Mouse (Mus musculus): ENCODE results near the gene Tox2. TPM values are rescaled to one million over a fixed set of nuclear protein-coding genes. Genes with fewer than 3 reads are reported as not detected.
A peak's percentile ranks its signal among the peaks of the same experiment; 100 is the strongest.

Tox2 gene
- polyA plus RNA-seq, 1 experiment from 2014 or later, result 26.6 TPM

- Histone ChIP-seq H3K4me3 (no peak overlapping the region), H3K36me3 (replicated peaks) (peaks cover 7% of the 10 kb centered on the region; the same call in 1 of the 2 replicates), H3K4me1 (no peaks in the 10 kb centered on the region), H3K9me3 (no peaks in the 10 kb centered on the region), H3K27ac (no peak overlapping the region), H3K27me3 (ENCODE audit: poor library complexity, severe bottlenecking) (no peaks in the 10 kb centered on the region)
- no peak for DNase-seq (ENCODE audit: extremely low spot score, low spot score)
- 94% methylated on average over 17 of the region's 17 CpGs for WGBS
Measured at GRCm38 (mm10) chr2:163309376-163309775, 106.5 kb downstream of the Tox2 start.

GRCm38 (mm10) chr2:163310163-163310688, 107.3 kb downstream of the Tox2 start:
- Histone ChIP-seq H3K27me3 (ENCODE audit: poor library complexity, severe bottlenecking) (no peaks in the 10 kb centered on the region), H3K4me1 (no peaks in the 10 kb centered on the region), H3K27ac (no peak overlapping the region), H3K4me3 (no peak overlapping the region), H3K9me3 (no peaks in the 10 kb centered on the region), H3K36me3 (replicated peaks) (peaks cover 12% of the 10 kb centered on the region; the same call in 1 of the 2 replicates)
- 83% methylated on average over 11 of the region's 11 CpGs for WGBS
- DNase-seq (ENCODE audit: extremely low spot score, low spot score), result no peak

DNA sequence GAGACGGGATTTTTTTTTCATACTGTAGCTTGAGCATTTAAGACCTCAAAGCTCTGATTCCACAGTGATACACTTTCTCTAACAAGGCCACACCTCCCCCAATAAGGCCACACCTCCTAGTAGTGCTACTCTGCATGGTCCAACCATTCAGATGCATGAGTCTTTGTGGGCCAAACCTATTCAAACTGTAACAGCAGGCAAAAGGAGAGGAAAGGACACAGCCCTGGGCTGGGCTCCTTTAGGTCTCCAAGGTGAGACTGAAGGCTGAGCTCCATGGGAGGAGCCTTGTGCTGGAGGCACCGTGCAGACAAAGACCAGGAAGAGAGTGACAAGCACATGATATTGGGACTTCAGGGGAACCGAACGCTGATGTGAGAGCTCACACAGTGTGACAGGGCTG, 114.4 kb downstream of the Tox2 start:
- no peaks in the 10 kb centered on the region for H3K9me3 ChIP-seq
- H3K4me1 ChIP-seq, result no peaks in the 10 kb centered on the region
- 84% methylated on average over 4 of the region's 4 CpGs for WGBS
- no peak overlapping the region for H3K27ac ChIP-seq
- DNase-seq (ENCODE audit: extremely low spot score, low spot score), result no peak
- H3K36me3 ChIP-seq (replicated peaks), result peaks cover 79% of the 10 kb centered on the region
- no peak overlapping the region for H3K4me3 ChIP-seq
- H3K27me3 ChIP-seq (ENCODE audit: poor library complexity, severe bottlenecking), result no peaks in the 10 kb centered on the region

DNA sequence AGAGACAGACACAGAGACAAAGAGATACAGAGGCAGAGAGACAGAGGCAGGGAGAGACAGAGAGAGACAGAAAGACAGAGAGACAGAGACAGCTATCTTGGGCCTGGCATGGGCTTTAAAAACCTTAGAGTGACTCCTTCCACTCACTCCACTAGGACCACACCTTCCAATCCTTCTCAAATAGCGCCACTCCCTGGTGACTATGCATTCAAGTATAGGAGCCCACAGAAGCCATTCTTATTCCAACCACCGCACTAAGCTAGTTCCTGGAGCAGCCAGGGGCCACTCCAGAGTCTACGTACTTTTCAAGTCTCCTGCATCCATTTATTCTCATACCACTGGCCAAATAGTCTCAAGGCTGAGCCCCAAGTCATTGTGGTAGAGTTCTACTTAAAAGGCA, 115.9 kb downstream of the Tox2 start:
- Histone ChIP-seq H3K36me3 (replicated peaks) (peaks cover 89% of the 10 kb centered on the region), H3K27ac (no peak overlapping the region), H3K9me3 (no peaks in the 10 kb centered on the region), H3K4me1 (peaks cover 4% of the 10 kb centered on the region; the same call in 1 of the 2 replicates), H3K27me3 (ENCODE audit: poor library complexity, severe bottlenecking) (no peaks in the 10 kb centered on the region), H3K4me3 (no peak overlapping the region)
- no peak for DNase-seq (ENCODE audit: extremely low spot score, low spot score)
- WGBS, result 88% methylated on average over 3 of the region's 3 CpGs

DNA sequence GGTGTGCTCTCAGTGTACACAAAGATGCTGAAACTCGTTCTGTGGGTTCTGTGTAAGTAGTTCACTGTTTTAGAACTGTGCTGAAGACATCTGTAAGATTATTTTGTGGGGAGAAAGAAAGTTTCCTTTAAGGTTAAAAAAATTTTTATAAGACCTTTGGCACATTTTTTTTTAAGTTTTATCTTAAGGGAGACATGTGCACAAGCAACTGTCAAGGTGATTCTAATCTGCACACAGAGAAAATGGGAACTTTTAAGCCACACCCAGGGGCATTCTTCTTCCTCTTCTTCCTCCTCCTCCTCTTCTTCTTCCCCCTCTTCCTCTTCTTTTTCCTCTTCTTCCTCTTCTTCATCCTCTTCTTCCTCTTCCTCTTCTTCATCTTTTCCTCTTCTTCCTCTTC, 120.2 kb downstream of the Tox2 start:
- no peaks in the 10 kb centered on the region for H3K9me3 ChIP-seq
- H3K4me3 ChIP-seq, result no peak overlapping the region
- DNase-seq (ENCODE audit: extremely low spot score, low spot score), result no peak
- WGBS, result 56% methylated on average over 1 of the region's 1 CpGs
- H3K27ac ChIP-seq, result no peak overlapping the region
- no peaks in the 10 kb centered on the region for H3K27me3 ChIP-seq (ENCODE audit: poor library complexity, severe bottlenecking)
- H3K36me3 ChIP-seq (replicated peaks), result peaks cover 73% of the 10 kb centered on the region
- peaks cover 4% of the 10 kb centered on the region; the same call in 1 of the 2 replicates for H3K4me1 ChIP-seq

DNA sequence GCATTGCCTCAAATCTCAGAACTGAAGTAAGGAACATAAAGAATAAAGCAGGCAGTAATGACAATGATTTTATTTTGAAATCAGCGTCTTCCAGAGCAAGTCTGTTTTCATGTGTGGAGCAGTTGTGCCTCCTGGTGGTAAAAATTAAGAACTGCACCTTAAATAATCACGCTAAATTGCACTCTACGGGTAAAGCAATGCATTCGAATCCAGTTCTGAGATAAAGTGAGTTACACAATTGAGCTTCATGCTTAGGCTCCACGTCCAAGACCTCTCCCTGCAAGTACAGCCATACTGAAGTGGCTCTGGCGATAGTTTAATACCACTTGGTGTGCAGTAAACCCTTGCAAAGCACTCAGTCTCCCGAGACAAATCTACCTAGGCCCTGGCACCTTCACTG, 127.8 kb downstream of the Tox2 start:
- Histone ChIP-seq H3K27me3 (ENCODE audit: poor library complexity, severe bottlenecking) (no peaks in the 10 kb centered on the region; the same call in none of the 2 replicates), H3K36me3 (replicated peaks) (peaks cover 11% of the 10 kb centered on the region; the same call in 1 of the 2 replicates), H3K4me1 (no peaks in the 10 kb centered on the region), H3K4me3 (no peak overlapping the region), H3K9me3 (no peaks in the 10 kb centered on the region), H3K27ac (no peak overlapping the region)
- 32% methylated on average over 7 of the region's 7 CpGs for WGBS
- peak; percentile 21 for DNase-seq (ENCODE audit: extremely low spot score, low spot score)

DNA sequence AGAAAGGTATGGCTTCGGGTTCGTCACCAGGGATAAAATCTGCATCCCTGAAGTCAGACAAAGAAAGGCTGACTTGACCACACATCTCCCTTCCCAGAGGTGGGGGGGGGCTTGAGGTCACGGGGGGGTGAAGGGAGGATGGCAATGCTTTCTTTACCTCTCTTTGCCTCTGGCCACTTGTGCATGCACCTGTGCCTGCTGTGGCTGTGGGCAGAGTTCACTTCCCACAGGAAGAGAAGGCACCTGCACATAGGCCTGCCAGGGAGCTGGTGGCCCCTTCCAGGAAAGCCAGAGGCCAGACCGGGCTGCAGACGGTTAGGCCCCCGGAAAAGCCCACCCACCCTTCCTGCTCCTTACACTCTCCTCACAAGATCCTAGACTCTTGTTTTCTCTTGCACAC, 128.5 kb downstream of the Tox2 start:
- Histone ChIP-seq H3K27ac (no peak overlapping the region), H3K4me3 (no peak overlapping the region), H3K9me3 (no peaks in the 10 kb centered on the region), H3K27me3 (ENCODE audit: poor library complexity, severe bottlenecking) (no peaks in the 10 kb centered on the region; the same call in none of the 2 replicates), H3K4me1 (no peaks in the 10 kb centered on the region), H3K36me3 (replicated peaks) (peaks cover 7% of the 10 kb centered on the region; the same call in 1 of the 2 replicates)
- no peak for DNase-seq (ENCODE audit: extremely low spot score, low spot score)
- WGBS, result 88% methylated on average over 6 of the region's 6 CpGs

DNA sequence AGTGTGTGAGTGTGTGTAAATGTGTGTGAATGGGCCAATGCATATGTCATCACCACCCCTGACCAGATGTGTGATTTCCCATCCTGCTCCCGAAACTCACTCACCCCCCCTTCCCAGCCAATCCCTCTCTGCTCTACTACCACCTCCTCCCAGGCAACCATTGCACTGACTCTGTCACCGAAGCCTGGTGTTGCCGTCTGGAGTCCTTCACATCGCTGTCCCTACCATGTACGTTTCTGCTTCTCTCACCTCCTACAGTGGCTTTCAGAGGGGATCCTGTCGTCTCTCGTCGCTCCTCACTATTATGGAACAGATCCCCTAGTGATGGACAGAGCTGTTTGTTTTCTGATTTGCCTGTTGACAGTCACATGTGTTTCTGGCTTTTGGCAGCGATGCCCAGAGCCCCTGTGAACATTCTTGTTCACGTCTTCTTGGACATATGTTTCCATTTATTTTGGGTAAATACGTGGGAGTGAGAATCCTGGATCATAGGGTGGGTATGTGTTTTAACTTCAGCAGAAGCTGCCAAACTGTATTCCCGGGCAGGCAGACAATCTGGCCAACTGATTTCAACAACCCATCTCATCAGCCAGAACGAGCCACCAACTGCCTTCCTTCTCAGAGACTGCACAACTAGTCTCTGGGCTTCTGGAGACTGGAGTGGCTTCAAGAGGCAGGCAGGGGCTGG, 129.6 kb downstream of the Tox2 start:
- peaks cover 8% of the 10 kb centered on the region for H3K27me3 ChIP-seq (ENCODE audit: poor library complexity, severe bottlenecking)
- H3K27ac ChIP-seq, result no peak overlapping the region
- no peak for DNase-seq (ENCODE audit: extremely low spot score, low spot score)
- no peak overlapping the region for H3K4me3 ChIP-seq
- WGBS, result 78% methylated on average over 13 of the region's 13 CpGs
- H3K4me1 ChIP-seq, result no peaks in the 10 kb centered on the region
- H3K9me3 ChIP-seq, result no peaks in the 10 kb centered on the region
- H3K36me3 ChIP-seq (replicated peaks), result no peaks in the 10 kb centered on the region

- peaks cover 50% of the 10 kb centered on the region for H3K27me3 ChIP-seq (ENCODE audit: poor library complexity, severe bottlenecking)
- 30% methylated on average over 9 of the region's 9 CpGs for WGBS
- no peak overlapping the region for H3K27ac ChIP-seq
- H3K4me3 ChIP-seq, result no peak overlapping the region
- no peaks in the 10 kb centered on the region for H3K36me3 ChIP-seq (replicated peaks)
- peak; percentile 70 for DNase-seq (ENCODE audit: extremely low spot score, low spot score)
- H3K4me1 ChIP-seq, result peaks cover 9% of the 10 kb centered on the region
- no peaks in the 10 kb centered on the region for H3K9me3 ChIP-seq
Measured at GRCm38 (mm10) chr2:163340263-163340662, 137.3 kb downstream of the Tox2 start.

GRCm38 (mm10) chr2:163343671-163344070, 140.7 kb downstream of the Tox2 start:
- H3K4me3 ChIP-seq, result no peak overlapping the region
- H3K4me1 ChIP-seq, result peaks cover 9% of the 10 kb centered on the region
- H3K27me3 ChIP-seq (ENCODE audit: poor library complexity, severe bottlenecking), result peaks cover 30% of the 10 kb centered on the region
- no peaks in the 10 kb centered on the region for H3K36me3 ChIP-seq (replicated peaks)
- WGBS, result 83% methylated on average over 4 of the region's 4 CpGs
- no peaks in the 10 kb centered on the region for H3K9me3 ChIP-seq
- DNase-seq (ENCODE audit: extremely low spot score, low spot score), result peak; percentile 45
- no peak overlapping the region for H3K27ac ChIP-seq

- H3K9me3 ChIP-seq, result no peaks in the 10 kb centered on the region
- WGBS, result 87% methylated on average over 13 of the region's 13 CpGs
- H3K27ac ChIP-seq, result no peak overlapping the region
- no peak for DNase-seq (ENCODE audit: extremely low spot score, low spot score)
- 0 out of 2 replicates have a peak, but pooled peaks cover 4% of the 10 kb centered on the region for H3K4me1 ChIP-seq
- no peaks in the 10 kb centered on the region for H3K36me3 ChIP-seq (replicated peaks)
- H3K27me3 ChIP-seq (ENCODE audit: poor library complexity, severe bottlenecking), result peaks cover 15% of the 10 kb centered on the region
- H3K4me3 ChIP-seq, result no peak overlapping the region
Measured at GRCm38 (mm10) chr2:163344976-163345660, 142.2 kb downstream of the Tox2 start.

GRCm38 (mm10) chr2:163346497-163346896, 143.6 kb downstream of the Tox2 start:
- WGBS, result 85% methylated on average over 11 of the region's 11 CpGs
- peaks cover 1% of the 10 kb centered on the region for H3K27me3 ChIP-seq (ENCODE audit: poor library complexity, severe bottlenecking)
- H3K9me3 ChIP-seq, result no peaks in the 10 kb centered on the region
- no peak overlapping the region for H3K27ac ChIP-seq
- H3K36me3 ChIP-seq (replicated peaks), result no peaks in the 10 kb centered on the region
- H3K4me1 ChIP-seq, result 0 out of 2 replicates have a peak, but pooled peaks cover 4% of the 10 kb centered on the region
- no peak overlapping the region for H3K4me3 ChIP-seq
- DNase-seq (ENCODE audit: extremely low spot score, low spot score), result no peak

Measured in forebrain, embryonic 10.5 days (tissue).